Mouse (Mus musculus) erythroblast, embryonic 14.5 days (primary cell): ENCODE results near the gene Evx1. TPM values are rescaled to one million over a fixed set of nuclear protein-coding genes. Genes with fewer than 3 reads are reported as not detected.

ENCODE experiments used
- H3K27me3 ChIP-seq: 2 replicates; pipeline ENCODE4 v1.6.1; 2012; ENCODE audit warnings: inconsistent platforms; ENCODE audit not compliant: control insufficient read depth
- H3K36me3 ChIP-seq: 2 replicates; pipeline ENCODE4 v1.6.1; 2012; ENCODE audit warnings: mild to moderate bottlenecking, inconsistent platforms; ENCODE audit not compliant: control insufficient read depth
- H3K4me1 ChIP-seq: 2 replicates; pipeline ENCODE4 v1.6.1; 2012; ENCODE audit warnings: inconsistent platforms; ENCODE audit not compliant: control insufficient read depth
- H3K4me3 ChIP-seq: replicated peaks from 2 replicates; pipeline ENCODE3; 2012; ENCODE audit warnings: moderate library complexity, mild to moderate bottlenecking, inconsistent platforms
- H3K9me3 ChIP-seq: 2 replicates; pipeline ENCODE4 v1.6.1; 2012; ENCODE audit warnings: low read length, inconsistent platforms, mixed read lengths; ENCODE audit not compliant: control insufficient read depth
- GATA1 ChIP-seq: IDR thresholded peaks from 2 replicates; pipeline ENCODE4 v1.6.1; 2012; ENCODE audit warnings: low read length, inconsistent platforms, mixed read lengths
- TAL1 ChIP-seq: IDR thresholded peaks from 3 replicates; pipeline ENCODE4 v1.6.1; 2012; ENCODE audit warnings: low read length, inconsistent platforms, mixed read lengths
- polyA plus RNA-seq: library from polyadenylated mRNA; stranded (reverse); fragments of >175 nt; gene quantifications from 2 replicates; pipeline ENCODE4 v1.2.3, GENCODE M21; 2012

Evx1 gene
- polyA plus RNA-seq, 1 experiment: not detected

GRCm38 (mm10) chr6:52305877-52306389 lies 7.4 kb upstream of the Evx1 start:
- no peak for TF ChIP-seq TAL1
- TF ChIP-seq GATA1: no peak
- Histone ChIP-seq H3K4me1 (no peaks in the 10 kb centered on the region), H3K36me3 (no peaks in the 10 kb centered on the region), H3K9me3 (no peaks in the 10 kb centered on the region), H3K27me3 (peaks cover 63% of the 10 kb centered on the region), H3K4me3 (no peak overlapping the region)

- no peak overlapping the region for H3K4me3 ChIP-seq
- peaks cover 98% of the 10 kb centered on the region for H3K27me3 ChIP-seq
- H3K36me3 ChIP-seq: no peaks in the 10 kb centered on the region
- H3K4me1 ChIP-seq: no peaks in the 10 kb centered on the region
- H3K9me3 ChIP-seq: no peaks in the 10 kb centered on the region
- no peak for TF ChIP-seq GATA1
- no peak for TF ChIP-seq TAL1
Observed at GRCm38 (mm10) chr6:52309766-52310165, 3.5 kb upstream of the Evx1 start.

- H3K4me3 ChIP-seq: no peak overlapping the region
- no peaks in the 10 kb centered on the region for H3K36me3 ChIP-seq
- H3K9me3 ChIP-seq: no peaks in the 10 kb centered on the region
- H3K27me3 ChIP-seq: peaks cover 100% of the 10 kb centered on the region
- TF ChIP-seq GATA1 (no peak), TAL1 (no peak)
- no peaks in the 10 kb centered on the region for H3K4me1 ChIP-seq
Observed at GRCm38 (mm10) chr6:52310366-52310765, 2.9 kb upstream of the Evx1 start.

- Histone ChIP-seq H3K36me3 (no peaks in the 10 kb centered on the region), H3K4me3 (no peak overlapping the region), H3K27me3 (peaks cover 100% of the 10 kb centered on the region), H3K9me3 (no peaks in the 10 kb centered on the region), H3K4me1 (no peaks in the 10 kb centered on the region)
- TF ChIP-seq GATA1: no peak
- TF ChIP-seq TAL1: no peak
Observed at GRCm38 (mm10) chr6:52311661-52312557, 1.4 kb upstream of the Evx1 start.

- Histone ChIP-seq H3K4me1 (no peaks in the 10 kb centered on the region), H3K9me3 (no peaks in the 10 kb centered on the region), H3K4me3 (no peak overlapping the region), H3K27me3 (peaks cover 100% of the 10 kb centered on the region), H3K36me3 (no peaks in the 10 kb centered on the region)
- TF ChIP-seq TAL1 (no peak), GATA1 (no peak)
Observed at GRCm38 (mm10) chr6:52312558-52312915, 761 bp upstream of the Evx1 start.

- Histone ChIP-seq H3K4me1 (no peaks in the 10 kb centered on the region), H3K36me3 (no peaks in the 10 kb centered on the region), H3K4me3 (no peak overlapping the region), H3K27me3 (peaks cover 100% of the 10 kb centered on the region), H3K9me3 (no peaks in the 10 kb centered on the region)
- TF ChIP-seq TAL1: no peak
- no peak for TF ChIP-seq GATA1
Observed at GRCm38 (mm10) chr6:52314304-52315100, 1.2 kb downstream of the Evx1 start.

GRCm38 (mm10) chr6:52315441-52316412 lies 2.4 kb downstream of the Evx1 start:
- H3K9me3 ChIP-seq: no peaks in the 10 kb centered on the region
- H3K4me3 ChIP-seq: no peak overlapping the region
- no peak for TF ChIP-seq GATA1
- TF ChIP-seq TAL1: no peak
- H3K4me1 ChIP-seq: no peaks in the 10 kb centered on the region
- peaks cover 99% of the 10 kb centered on the region for H3K27me3 ChIP-seq
- no peaks in the 10 kb centered on the region for H3K36me3 ChIP-seq

GRCm38 (mm10) chr6:52316413-52317184 lies 3.3 kb downstream of the Evx1 start:
- TF ChIP-seq TAL1 (no peak), GATA1 (no peak)
- peaks cover 99% of the 10 kb centered on the region for H3K27me3 ChIP-seq
- no peak overlapping the region for H3K4me3 ChIP-seq
- no peaks in the 10 kb centered on the region for H3K9me3 ChIP-seq
- no peaks in the 10 kb centered on the region for H3K4me1 ChIP-seq
- no peaks in the 10 kb centered on the region for H3K36me3 ChIP-seq
